8 mouse cellular contexts compared by ENCODE assay signal in genomic region chr8:84902367-84902919, GRCm38 (mm10). TPM values are rescaled to one million over a fixed set of nuclear protein-coding genes. Genes with fewer than 3 reads are reported as not detected.
A peak's percentile ranks its signal among the peaks of the same experiment; 100 is the strongest.
DNase-seq lines count a peak whose midpoint lies in the region; ATAC-seq and TF ChIP-seq lines count a peak whose summit lies in the region.

No protein-coding gene starts in this region.

- TF ChIP-seq POLR2A in kidney, adult 2 months (IDR thresholded peaks at IDR 0.05; ENCODE audit: low read depth, low read length): no peak

- no peaks in the 10 kb centered on the region for H3K9me3 ChIP-seq in hindbrain, embryonic 15.5 days
- H3K9me3 ChIP-seq in midbrain, embryonic 13.5 days: no peaks in the 10 kb centered on the region

- no peak for TF ChIP-seq CTCF in kidney, adult 2 months (conservative IDR thresholded peaks at IDR 0.05; ENCODE audit: insufficient read depth, insufficient read length, low read depth, low read length)

- no peaks in the 10 kb centered on the region for H3K36me3 ChIP-seq in kidney, adult 2 months (ENCODE audit: control insufficient read depth, insufficient read depth, low read length)
- H3K36me3 ChIP-seq in hindbrain, embryonic 15.5 days: no peaks in the 10 kb centered on the region
- no peaks in the 10 kb centered on the region for H3K36me3 ChIP-seq in midbrain, embryonic 13.5 days

- no peaks in the 10 kb centered on the region; the same call in 1 of the 2 replicates for H3K4me1 ChIP-seq in kidney, adult 2 months (ENCODE audit: control insufficient read depth, insufficient read depth, low read length)
- H3K4me1 ChIP-seq in brown adipose tissue, adult 24 weeks (ENCODE audit: control insufficient read depth, insufficient read depth, insufficient read length, low read length): no peaks in the 10 kb centered on the region
- H3K4me1 ChIP-seq in hindbrain, embryonic 15.5 days (replicated peaks): peaks cover 14% of the 10 kb centered on the region
- peaks cover 15% of the 10 kb centered on the region for H3K4me1 ChIP-seq in midbrain, embryonic 13.5 days (replicated peaks)

- no peak for ATAC-seq in hindbrain, embryonic 15.5 days (ENCODE audit: low FRiP score, low read depth)
- ATAC-seq in midbrain, embryonic 13.5 days: no peak; the same call in 1 of the 2 replicates

- WGBS in kidney, adult 2 months: 9% methylated on average over 24 of the region's 24 CpGs
- WGBS in hindbrain, embryonic 15.5 days: 3% methylated on average over 24 of the region's 24 CpGs
- WGBS in midbrain, embryonic 13.5 days: 3% methylated on average over 24 of the region's 24 CpGs

- H3K27ac ChIP-seq in kidney, adult 2 months (ENCODE audit: insufficient read depth, low read depth, low read length): no peak overlapping the region
- H3K27ac ChIP-seq in brown adipose tissue, adult 24 weeks (replicated peaks; ENCODE audit: low read depth, low read length): no peak overlapping the region
- H3K27ac ChIP-seq in hindbrain, embryonic 15.5 days (replicated peaks): no peak overlapping the region
- no peak overlapping the region for H3K27ac ChIP-seq in midbrain, embryonic 13.5 days

- peak overlapping the region; percentile 47 for H3K9ac ChIP-seq in hindbrain, embryonic 15.5 days
- peak overlapping the region; percentile 63 for H3K9ac ChIP-seq in midbrain, embryonic 13.5 days (replicated peaks)

- peak overlapping the region; percentile 85 for H3K4me2 ChIP-seq in hindbrain, embryonic 15.5 days
- H3K4me2 ChIP-seq in midbrain, embryonic 13.5 days (replicated peaks): peak overlapping the region; percentile 76

- H3K27me3 ChIP-seq in kidney, adult 2 months (replicated peaks; ENCODE audit: control insufficient read depth, insufficient read depth, low read length): no peaks in the 10 kb centered on the region
- peaks cover 12% of the 10 kb centered on the region; the same call in 1 of the 2 replicates for H3K27me3 ChIP-seq in hindbrain, embryonic 15.5 days
- peaks cover 43% of the 10 kb centered on the region for H3K27me3 ChIP-seq in midbrain, embryonic 13.5 days

- H3K4me3 ChIP-seq in kidney, adult 2 months (ENCODE audit: insufficient read depth, low read depth, low read length): peak overlapping the region; percentile 75
- peak overlapping the region; percentile 63 for H3K4me3 ChIP-seq in brown adipose tissue, adult 24 weeks (ENCODE audit: insufficient read depth, low read depth, low read length)
- H3K4me3 ChIP-seq in hindbrain, embryonic 15.5 days: peak overlapping the region; percentile 47
- H3K4me3 ChIP-seq in midbrain, embryonic 13.5 days (replicated peaks): peak overlapping the region; percentile 46

- DNase-seq in kidney, adult 2 months: no peak
- DNase-seq in kidney, postnatal 25 days: no peak
- no peak for DNase-seq in left cerebral cortex, adult 11 months (ENCODE audit: low spot score)
- DNase-seq in cerebellum, adult 11-12 months: no peak
- DNase-seq in urinary bladder, postnatal 4 days (ENCODE audit: low spot score in 2 of 2): no peak

RNA-seq across cellular contexts. Expression of gene Klf1, which starts 0.7 kb away (rescaled TPM):
- polyA plus RNA-seq in kidney, adult 2 months (2012; rRNA removed): 3.2 and 6.0 TPM in 2 replicates
- not detected in 2 replicates for polyA plus RNA-seq in brown adipose tissue, adult 24 weeks (2012; ENCODE audit: insufficient read depth, insufficient read length, missing spikeins)
- polyA plus RNA-seq in hindbrain, embryonic 15.5 days (2015; fragmentation: Nextera tagmentation; extraction: Ambion mirVana): 0.64 TPM in 2 replicates
- polyA plus RNA-seq in midbrain, embryonic 13.5 days (2015; fragmentation: Nextera tagmentation; extraction: Ambion mirVana): 0.55 and 0.97 TPM in 2 replicates

RNA-seq across cellular contexts. Expression of gene Dnase2a, which starts 5.9 kb away (rescaled TPM):
- 19.0 and 20.1 TPM in 2 replicates for polyA plus RNA-seq in kidney, adult 2 months (2012; rRNA removed)
- polyA plus RNA-seq in brown adipose tissue, adult 24 weeks (2012; ENCODE audit: insufficient read depth, insufficient read length, missing spikeins): 4.6 and 12.9 TPM in 2 replicates
- 5.7 and 7.3 TPM in 2 replicates for polyA plus RNA-seq in hindbrain, embryonic 15.5 days (2015; fragmentation: Nextera tagmentation; extraction: Ambion mirVana)
- polyA plus RNA-seq in midbrain, embryonic 13.5 days (2015; fragmentation: Nextera tagmentation; extraction: Ambion mirVana): 6.0 and 6.2 TPM in 2 replicates

RNA-seq across cellular contexts. Expression of gene Gcdh, which starts 8.7 kb away (rescaled TPM):
- 700 TPM in 2 replicates for polyA plus RNA-seq in kidney, adult 2 months (2012; rRNA removed)
- polyA plus RNA-seq in brown adipose tissue, adult 24 weeks (2012; ENCODE audit: insufficient read depth, insufficient read length, missing spikeins): 53.8 and 76.8 TPM in 2 replicates
- 36.4 and 40.3 TPM in 2 replicates for polyA plus RNA-seq in hindbrain, embryonic 15.5 days (2015; fragmentation: Nextera tagmentation; extraction: Ambion mirVana)
- polyA plus RNA-seq in midbrain, embryonic 13.5 days (2015; fragmentation: Nextera tagmentation; extraction: Ambion mirVana): 31.7 and 34.3 TPM in 2 replicates

RNA-seq across cellular contexts. Expression of gene Syce2, which starts 30.5 kb away (rescaled TPM):
- polyA plus RNA-seq in kidney, adult 2 months (2012; rRNA removed): 0.87 and 1.7 TPM in 2 replicates
- 3.3 and 3.6 TPM in 2 replicates for polyA plus RNA-seq in brown adipose tissue, adult 24 weeks (2012; ENCODE audit: insufficient read depth, insufficient read length, missing spikeins)
- polyA plus RNA-seq in hindbrain, embryonic 15.5 days (2015; fragmentation: Nextera tagmentation; extraction: Ambion mirVana): 33.7 and 37.3 TPM in 2 replicates
- polyA plus RNA-seq in midbrain, embryonic 13.5 days (2015; fragmentation: Nextera tagmentation; extraction: Ambion mirVana): 23.6 and 24.8 TPM in 2 replicates

RNA-seq across cellular contexts. Expression of gene Mast1, which starts 34.7 kb away (rescaled TPM):
- 0.18 and 0.38 TPM in 2 replicates for polyA plus RNA-seq in kidney, adult 2 months (2012; rRNA removed)
- not detected in 2 replicates for polyA plus RNA-seq in brown adipose tissue, adult 24 weeks (2012; ENCODE audit: insufficient read depth, insufficient read length, missing spikeins)
- 72.4 and 81.1 TPM in 2 replicates for polyA plus RNA-seq in hindbrain, embryonic 15.5 days (2015; fragmentation: Nextera tagmentation; extraction: Ambion mirVana)
- 55.6 and 56.1 TPM in 2 replicates for polyA plus RNA-seq in midbrain, embryonic 13.5 days (2015; fragmentation: Nextera tagmentation; extraction: Ambion mirVana)
